Mouse (Mus musculus) bone marrow macrophage, adult 2 months (primary cell): ENCODE measurements around the gene Noct.

Experiments used
- CTCF ChIP-seq: IDR thresholded peaks from 2 replicates; pipeline ENCODE4 v1.5.1; 2012; ENCODE audit warnings: low read depth, mild to moderate bottlenecking, low read length, moderate library complexity
- POLR2A ChIP-seq: IDR thresholded peaks from 2 replicates; pipeline ENCODE4 v1.6.1; 2012; ENCODE audit warnings: mild to moderate bottlenecking, low read depth, low read length, borderline replicate concordance

DNA sequence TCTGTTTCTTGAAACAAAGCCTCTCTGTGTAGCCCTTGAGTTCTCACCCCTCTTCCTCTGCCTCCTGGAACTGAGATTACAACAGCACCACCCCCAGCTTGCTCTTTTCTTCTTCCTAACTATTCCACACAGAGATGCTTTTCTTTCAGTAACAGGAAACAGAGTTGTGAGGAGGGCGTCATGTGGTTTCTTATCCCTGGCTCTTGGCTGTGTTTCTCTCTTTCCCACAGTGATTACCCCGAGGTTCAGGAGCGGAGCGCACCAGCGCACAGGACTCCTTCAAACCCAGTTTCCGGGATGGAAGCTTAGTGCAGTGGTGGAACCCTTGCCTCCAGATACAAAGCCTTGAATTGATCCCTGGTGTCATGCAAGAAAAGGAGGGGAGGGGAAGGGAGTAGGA is 25.1 kb upstream of the Noct start:
- TF ChIP-seq POLR2A (no peak), CTCF (no peak)
